Mouse (Mus musculus) pancreas, adult 10 weeks (tissue): Measurements from ENCODE around the gene Mmp11. TPM values are rescaled to one million over a fixed set of nuclear protein-coding genes. Genes with fewer than 3 reads are reported as not detected.

Source experiments
- polyA plus RNA-seq: library from polyadenylated mRNA; stranded (reverse); fragments of 350-450 nt; fragmentation: Illumina TruSeq; extraction: RNeasy Lipid Tissue Mini Kit (QIAGEN cat#74804); gene quantifications from one replicate; pipeline ENCODE4 v1.2.3, GENCODE M21; 2015; ENCODE audit warnings: low read depth, low replicate concordance; ENCODE audit not compliant: insufficient read depth

Gene Mmp11
- 1.2 TPM for polyA plus RNA-seq

DNA sequence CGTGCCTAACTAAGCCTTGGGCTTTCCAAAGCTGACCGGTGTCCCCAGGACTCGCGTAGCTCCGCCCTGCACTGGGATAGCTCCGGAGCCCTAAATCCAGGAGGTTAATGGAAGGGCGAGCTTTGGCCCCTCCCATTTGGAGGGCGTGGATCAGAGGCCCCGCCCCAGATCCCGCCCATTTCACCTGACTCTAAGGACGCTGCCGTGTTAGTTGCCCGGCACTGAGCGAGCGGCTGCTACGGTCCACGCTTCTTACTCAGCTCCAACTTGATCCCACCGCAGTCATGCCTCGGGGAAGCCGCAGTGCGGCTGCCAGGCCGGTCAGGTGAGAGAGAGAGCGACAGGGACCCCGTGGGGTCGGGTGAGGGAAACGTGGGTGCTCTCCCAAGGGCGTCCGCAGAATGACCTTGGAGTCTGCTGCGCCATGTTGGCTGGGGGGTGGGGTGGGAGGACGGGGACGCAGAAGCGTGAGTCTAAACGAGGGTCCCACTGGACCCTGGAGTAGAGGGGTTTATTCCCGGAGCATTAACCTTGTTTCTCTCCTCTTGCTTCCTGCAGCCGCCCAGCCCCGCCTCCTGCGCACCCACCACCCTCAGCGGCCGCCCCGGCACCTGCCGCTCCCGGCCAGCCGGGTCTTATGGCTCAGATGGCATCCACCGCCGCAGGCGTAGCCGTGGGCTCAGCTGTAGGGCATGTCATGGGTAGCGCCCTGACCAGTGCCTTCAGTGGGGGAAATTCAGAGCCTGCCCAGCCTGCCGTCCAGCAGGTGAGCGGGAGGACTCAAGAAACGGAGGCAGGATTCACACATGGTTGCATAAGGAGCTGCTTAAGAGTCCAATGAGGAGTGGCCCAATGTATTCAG is at the start of gene Mmp11:
Gene Mmp11, minus strand, starts transcription at position 817 of the 862 bp plus-strand sequence.

DNA sequence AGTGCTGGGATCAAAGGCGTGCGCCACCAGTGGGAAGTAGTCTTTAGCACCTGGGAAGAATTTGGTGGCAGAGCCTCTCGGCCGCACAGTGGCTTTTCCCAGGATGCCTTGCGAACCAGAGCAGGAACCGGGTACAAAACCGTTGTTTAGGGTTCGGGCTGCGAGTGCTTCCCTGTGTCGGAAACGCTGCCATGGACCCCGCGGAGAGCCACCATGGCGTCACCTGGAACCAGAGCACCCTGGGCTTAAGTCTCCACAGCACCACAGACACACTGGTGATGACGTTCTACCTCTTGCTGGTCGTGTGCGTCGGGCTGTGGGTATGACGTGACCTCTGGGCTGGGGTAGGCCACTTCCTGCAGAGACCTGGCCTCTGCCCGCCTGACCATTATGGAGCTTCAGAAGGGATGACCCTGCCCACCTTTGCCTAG is 18.1 kb upstream of the Mmp11 start, which contains the start of gene Gm5134:
Gene Gm5134, plus strand, starts transcription at position 134 of the 431 bp plus-strand sequence.

DNA sequence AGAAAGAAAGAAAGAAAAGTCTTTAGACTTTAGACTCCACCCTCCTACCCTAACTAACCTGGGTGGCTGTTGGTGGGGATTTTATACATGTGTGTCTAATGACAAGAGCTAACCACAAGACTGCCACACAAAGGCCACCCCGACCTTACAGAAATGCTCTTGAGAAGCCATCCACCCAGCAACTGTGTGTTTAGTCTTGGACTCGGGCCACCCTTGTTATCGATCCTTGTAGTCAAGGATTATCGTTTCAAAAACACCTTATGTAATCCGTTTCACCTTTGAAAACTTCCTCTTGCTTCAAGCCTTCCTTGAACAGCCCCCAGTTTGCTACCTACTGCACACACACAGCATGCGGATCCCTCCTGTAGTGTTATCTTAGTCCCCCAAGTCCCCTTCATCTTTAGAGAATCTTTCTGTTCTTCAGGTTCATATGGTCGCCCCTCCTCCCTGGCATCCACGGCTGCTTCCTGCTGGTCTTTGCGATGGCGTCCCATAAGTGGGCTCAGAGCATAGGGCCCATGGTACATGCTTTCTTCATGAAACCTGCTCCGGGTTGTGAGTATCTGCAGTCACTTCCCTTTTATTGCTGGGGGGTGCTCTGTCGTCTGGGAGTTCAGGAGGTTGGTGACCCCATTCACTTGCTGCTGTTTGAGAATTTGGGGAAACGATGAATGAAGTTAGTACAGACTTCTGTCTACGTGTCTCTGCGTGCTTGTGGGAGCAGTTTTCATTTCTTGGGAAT is 6.6 kb upstream of the Mmp11 start, which contains the start of gene Vpreb3:
Gene Vpreb3, plus strand, starts transcription at position 322 of the 742 bp plus-strand sequence.

DNA sequence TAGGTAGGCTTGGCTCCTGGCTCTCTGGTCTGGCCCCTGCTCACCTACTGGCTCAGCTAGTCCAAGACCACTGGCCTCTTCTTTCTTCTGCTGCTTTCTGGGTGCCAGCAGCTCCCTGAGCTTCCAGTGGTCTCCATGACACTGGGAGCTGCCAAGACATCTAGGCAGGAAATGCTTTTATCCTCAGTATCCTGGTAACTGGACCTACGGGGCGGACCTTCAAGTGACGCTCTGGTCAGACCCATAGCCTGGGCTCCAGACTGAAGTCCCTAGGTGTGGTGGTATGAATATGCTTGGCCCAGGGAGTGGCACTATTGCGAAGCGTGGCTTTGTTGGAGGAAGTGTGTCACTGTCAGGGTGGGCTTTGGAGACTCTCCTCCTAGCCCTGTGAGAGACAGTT is 4.2 kb upstream of the Mmp11 start, which contains the start of gene Gm867:
Gene Gm867, minus strand, starts transcription at position 153 of the 400 bp plus-strand sequence.

DNA sequence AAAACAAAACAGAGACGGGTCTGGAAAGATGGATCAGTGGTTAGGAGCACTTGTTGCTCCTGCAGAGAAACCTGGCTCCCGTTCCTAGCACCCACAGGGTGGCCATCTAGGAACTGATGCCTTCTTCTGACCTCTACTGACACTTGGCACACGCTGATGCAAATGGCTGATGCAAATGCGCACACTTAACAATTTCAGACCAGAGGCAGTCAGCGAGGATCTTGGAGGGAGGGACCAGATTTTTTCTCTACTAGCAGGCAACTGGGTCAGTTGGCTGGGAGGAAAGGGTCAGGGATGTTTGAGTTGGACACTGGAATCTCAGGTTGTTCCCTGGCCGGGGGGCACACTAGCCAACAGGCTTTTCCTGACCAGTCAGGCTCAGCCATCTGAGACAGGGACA is 3.4 kb downstream of the Mmp11 start, which contains the start of gene Chchd10:
Gene Chchd10, plus strand, starts transcription at position 240 of the 400 bp plus-strand sequence.

DNA sequence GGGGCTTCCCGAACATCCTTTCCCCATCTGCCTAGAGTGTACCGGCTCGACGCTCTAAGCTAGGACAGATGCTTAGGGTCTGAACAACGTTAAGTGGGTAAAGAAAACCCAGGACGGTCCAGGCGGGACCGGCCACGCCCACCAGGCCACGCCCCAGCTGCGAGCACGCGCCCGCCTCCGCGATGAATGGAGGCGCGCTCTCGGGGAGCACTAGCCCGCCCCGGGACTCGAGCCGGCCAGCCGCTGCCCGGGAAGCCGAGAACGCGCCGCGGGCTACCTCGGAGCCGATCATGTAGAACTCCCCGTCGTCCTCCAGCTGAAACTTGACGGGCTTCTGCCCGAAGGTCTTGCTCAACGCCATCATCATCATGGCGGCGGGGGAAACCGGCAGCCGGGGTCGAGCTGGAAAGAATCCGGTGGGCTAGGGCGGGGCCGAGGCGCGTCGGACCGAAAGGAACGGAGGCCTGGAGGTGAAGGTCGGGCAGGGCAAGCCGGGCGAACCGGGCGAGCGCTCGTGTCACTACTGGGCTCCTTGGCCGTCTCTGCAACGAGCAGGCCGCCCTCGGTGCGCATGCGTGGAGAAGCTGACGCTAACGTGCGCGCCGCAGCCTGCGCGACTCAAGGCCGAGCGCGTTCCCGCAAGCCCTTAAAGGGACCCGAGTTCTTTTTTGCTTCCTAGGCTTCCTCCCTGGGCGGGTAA is 15.1 kb downstream of the Mmp11 start, which contains the start of gene Smarcb1:
Gene Smarcb1, minus strand, starts transcription at position 592 of the 700 bp plus-strand sequence.

DNA sequence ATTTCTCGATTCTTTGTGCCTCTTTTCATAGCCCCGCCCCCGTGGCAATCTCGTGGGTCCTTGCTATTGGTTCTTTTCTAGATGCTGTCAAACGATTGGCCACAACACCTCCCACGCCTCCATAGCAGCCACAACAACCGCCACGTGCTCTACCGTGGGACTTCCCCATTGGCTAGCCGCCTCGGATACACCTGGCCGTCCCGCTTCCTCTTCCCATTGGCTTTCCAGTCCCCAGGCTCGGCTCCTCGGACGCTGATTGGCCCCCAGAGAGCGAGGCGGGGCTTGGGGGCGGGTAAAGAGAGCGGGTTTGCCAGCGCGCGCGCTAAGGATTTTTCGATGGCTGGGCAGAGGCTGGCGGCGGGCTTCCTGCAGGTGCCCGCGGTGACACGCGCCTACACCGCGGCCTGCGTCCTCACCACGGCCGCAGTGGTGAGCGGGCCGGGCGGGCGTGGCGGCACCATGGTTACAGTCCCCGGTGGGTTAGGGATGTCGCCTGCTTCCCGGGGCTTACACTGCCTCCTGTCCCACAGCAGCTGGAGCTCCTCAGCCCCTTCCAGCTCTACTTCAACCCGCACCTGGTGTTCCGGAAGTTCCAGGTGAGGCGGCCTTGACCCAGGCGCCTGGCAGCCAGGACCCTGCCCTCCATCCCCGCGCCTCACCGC is 43.1 kb downstream of the Mmp11 start, which contains the start of gene Derl3:
Gene Derl3, plus strand, starts transcription at position 325 of the 662 bp plus-strand sequence.

Other genes with a start within 250 kb of the Mmp11 start
- gene Cabin1, start 172.2 kb downstream of the Mmp11 start, polyA plus RNA-seq: 25.9 TPM
- gene Ddt, start 163.1 kb downstream of the Mmp11 start, polyA plus RNA-seq: 16.3 TPM
- gene Gm20441, start 155.5 kb downstream of the Mmp11 start, polyA plus RNA-seq: not detected
- gene Gstt3, start 155.1 kb downstream of the Mmp11 start, polyA plus RNA-seq: 13.3 TPM
- gene Gstt1, start 137.9 kb downstream of the Mmp11 start, polyA plus RNA-seq: 30.6 TPM
- not detected for gene Gstt4, start 114.0 kb downstream of the Mmp11 start, polyA plus RNA-seq
- 17.0 TPM for gene Gstt2, start 99.1 kb downstream of the Mmp11 start, polyA plus RNA-seq
- 62.3 TPM for gene Mif, start 76.3 kb downstream of the Mmp11 start, polyA plus RNA-seq
- 253 TPM for gene Derl3, start 43.1 kb downstream of the Mmp11 start, polyA plus RNA-seq
- gene Smarcb1, start 14.9 kb downstream of the Mmp11 start, polyA plus RNA-seq: 11.9 TPM
- gene Chchd10, start 3.4 kb downstream of the Mmp11 start, polyA plus RNA-seq: 118 TPM
- not detected for gene Gm867, start 4.2 kb upstream of the Mmp11 start, polyA plus RNA-seq
- 3.9 TPM for gene Vpreb3, start 6.6 kb upstream of the Mmp11 start, polyA plus RNA-seq
- not detected for gene Gm5134, start 18.0 kb upstream of the Mmp11 start, polyA plus RNA-seq
- 2.3 TPM for gene Zfp280b, start 96.2 kb upstream of the Mmp11 start, polyA plus RNA-seq
- not detected for gene Slc5a4b, start 174.5 kb upstream of the Mmp11 start, polyA plus RNA-seq
- gene Slc5a4a, start 211.0 kb upstream of the Mmp11 start, polyA plus RNA-seq: not detected